Mouse (Mus musculus) right cerebral cortex, adult 18-20 months (tissue): ENCODE measurements at regions not wholly inside any gene's neighbourhood (a gene's known extent, or its start where the extent isn't known, plus 50 kb on each side); places are given as distances from the start of the nearest gene placed in this dataset.

ENCODE experiments used
- DNase-seq: peaks from one replicate; pipeline ENCODE4 v3.0.0; 2022; ENCODE audit warnings: mixed read lengths

GRCm38 (mm10) chr3:158707411-158707810, 145.4 kb upstream of the Lrrc7 start:
- peak; percentile 1 for DNase-seq

GRCm38 (mm10) chr3:158694936-158695335, 132.9 kb upstream of the Lrrc7 start:
- DNase-seq: no peak

GRCm38 (mm10) chr3:158690686-158691085, 128.7 kb upstream of the Lrrc7 start:
- no peak for DNase-seq

- no peak for DNase-seq
These were observed 83.7 kb upstream of the Lrrc7 start for GRCm38 (mm10) chr3:158645676-158646075.
